Mouse (Mus musculus) left cerebral cortex, postnatal 10 days (tissue): ENCODE results near the gene Nanos3. TPM values are rescaled to one million over a fixed set of nuclear protein-coding genes. Genes with fewer than 3 reads are reported as not detected.

Source experiments
- DNase-seq, 2 experiments: peaks; one replicate each; pipeline ENCODE4 v3.0.0; 2021 to 2022; ENCODE audit warnings: low spot score in 2 of 2, mixed read lengths in 1 of 2; ENCODE audit errors: extremely low spot score in 1 of 2
- intact Hi-C: fragments of 180-260 bp; cut with DNase I; formaldehyde crosslinking; loops from one replicate; pipeline ENCODE4 v1.15.1; 2025
- microRNA-seq: library from miRNA; unstranded; fragments of <30 nt; microRNA quantifications from one replicate; pipeline ENCODE4 v1.2.0, GENCODE M21; 2022
- total RNA-seq, 2 experiments: library from RNA; stranded (reverse); gene quantifications; 2 replicates each; pipeline ENCODE4 v1.2.3; 2021

The Nanos3 gene
- total RNA-seq, 2 experiments from 2014 or later: 5.4 to 6.8 TPM

GRCm38 (mm10) chr8:84147324-84147766, 37.7 kb downstream of the Nanos3 start:
- peak in 1 of 2 experiments; percentile 61 for DNase-seq

GRCm38 (mm10) chr8:84144636-84145245, 40.3 kb downstream of the Nanos3 start:
- intact Hi-C loops: no loop called here

More at GRCm38 (mm10) chr8:84147324-84147766, 37.7 kb downstream of the Nanos3 start:
- intact Hi-C loops: no loop called here

GRCm38 (mm10) chr8:84140838-84141237, 44.2 kb downstream of the Nanos3 start:
- intact Hi-C loops: no loop called here
- DNase-seq: no peak

More at GRCm38 (mm10) chr8:84144636-84145245, 40.3 kb downstream of the Nanos3 start:
- no peak for DNase-seq

GRCm38 (mm10) chr8:84137848-84138247, 47.2 kb downstream of the Nanos3 start:
- intact Hi-C loops: loop anchor here (5.0 kb wide), 1 partner anchor 41 kb away; no protein-coding TSS in a partner anchor
- no peak for DNase-seq

GRCm38 (mm10) chr8:84132225-84132624, 52.8 kb downstream of the Nanos3 start:
- intact Hi-C loops: no loop called here
- DNase-seq: no peak

- DNase-seq: peak in 1 of 2 experiments; percentile 40
- intact Hi-C loops: no loop called here
These were observed 54.2 kb downstream of the Nanos3 start for GRCm38 (mm10) chr8:84130806-84131205.

GRCm38 (mm10) chr8:84128277-84128676, 56.7 kb downstream of the Nanos3 start:
- intact Hi-C loops: no loop called here
- no peak for DNase-seq

GRCm38 (mm10) chr8:84127202-84127901, 57.7 kb downstream of the Nanos3 start:
- no peak for DNase-seq
- intact Hi-C loops: no loop called here

GRCm38 (mm10) chr8:84126742-84127141, 58.3 kb downstream of the Nanos3 start:
- intact Hi-C loops: no loop called here
- DNase-seq: no peak

GRCm38 (mm10) chr8:84125656-84126055, 59.4 kb downstream of the Nanos3 start, which contains the start of gene Podnl1:
Gene Podnl1 (plus strand): TSS chr8:84125989.
- intact Hi-C loops: no loop called here
- peak in 1 of 2 experiments; percentile 47 for DNase-seq

Small RNAs within 50 kb of the gene (microRNA-seq; reads per million reads assigned to microRNA genes)
- gene Gm25110 (not detected), gene Mir181c (4,336 reads per million, percentile 90 among the genes with 10 or more reads in this experiment), gene Mir181d (5,807 reads per million, percentile 92 among the genes with 10 or more reads in this experiment), gene Mir23a (6,017 reads per million, percentile 93 among the genes with 10 or more reads in this experiment), gene Mir24-2 (not detected), gene Mir27a (76.8 reads per million, percentile 54 among the genes with 10 or more reads in this experiment), gene Mir3074-2 (not detected)

Other genes starting within 250 kb of the Nanos3 start
- under 1 TPM in 1 of 2 experiments, not detected in 1; 0.11 TPM for gene Gm10644, start 230.0 kb downstream of the Nanos3 start, total RNA-seq
- 1 to 10 TPM; 1.1 TPM for gene Asf1b, start 229.7 kb downstream of the Nanos3 start, total RNA-seq
- gene Prkaca, start 212.2 kb downstream of the Nanos3 start, total RNA-seq: 100 to 1,000 TPM; 255 to 264 TPM
- 10 to 100 TPM; 56.4 to 59.1 TPM for gene Samd1, start 187.5 kb downstream of the Nanos3 start, total RNA-seq
- gene 1700067K01Rik, start 183.7 kb downstream of the Nanos3 start, total RNA-seq: under 1 TPM; 0.34 to 0.65 TPM
- gene 2210011C24Rik, start 173.0 kb downstream of the Nanos3 start, total RNA-seq: under 1 TPM in 1 of 2 experiments, not detected in 1; 0.51 TPM
- gene Palm3, start 163.7 kb downstream of the Nanos3 start, total RNA-seq: 10 to 100 TPM in 1 of 2 experiments, 1 to 10 TPM in 1; 9.2 to 11.3 TPM
- 1 to 10 TPM in 1 of 2 experiments, under 1 TPM in 1; 0.86 to 1.0 TPM for gene Il27ra, start 142.6 kb downstream of the Nanos3 start, total RNA-seq
- not detected for gene Rln3, start 140.2 kb downstream of the Nanos3 start, total RNA-seq
- 1 to 10 TPM; 2.8 to 3.1 TPM for gene Gm10643, start 120.1 kb downstream of the Nanos3 start, total RNA-seq
- gene Rfx1, start 118.4 kb downstream of the Nanos3 start, total RNA-seq: 10 to 100 TPM; 19.2 to 21.3 TPM
- gene Dcaf15, start 80.4 kb downstream of the Nanos3 start, total RNA-seq: 10 to 100 TPM; 30.4 to 33.8 TPM
- gene Podnl1, start 59.2 kb downstream of the Nanos3 start, total RNA-seq: not detected
- gene Cc2d1a, start 37.3 kb downstream of the Nanos3 start, total RNA-seq: 10 to 100 TPM; 66.7 to 70.7 TPM
- 1 to 10 TPM; 2.9 to 3.2 TPM for gene 4930432K21Rik, start 37.2 kb downstream of the Nanos3 start, total RNA-seq
- 10 to 100 TPM; 14.2 to 14.3 TPM for gene Zswim4, start 51.8 kb upstream of the Nanos3 start, total RNA-seq
- 100 to 1,000 TPM; 130 to 136 TPM for gene D8Ertd738e, start 64.5 kb upstream of the Nanos3 start, total RNA-seq
- 10 to 100 TPM; 21.8 to 22.3 TPM for gene Mri1, start 72.1 kb upstream of the Nanos3 start, total RNA-seq
- 10 to 100 TPM; 24.1 to 27.1 TPM for gene Ccdc130, start 85.2 kb upstream of the Nanos3 start, total RNA-seq
- gene Cacna1a, start 203.2 kb upstream of the Nanos3 start, total RNA-seq: 100 to 1,000 TPM; 269 to 287 TPM